Mouse (Mus musculus) embryonic fibroblast, embryonic 13.5 days (primary cell): ENCODE results near the gene Tmem60. TPM values are rescaled to one million over a fixed set of nuclear protein-coding genes. Genes with fewer than 3 reads are reported as not detected.

Experiments
- H3K27ac ChIP-seq: 2 replicates; pipeline ENCODE4 v1.5.1; 2012; ENCODE audit warnings: low read length, control low read depth, inconsistent platforms; ENCODE audit not compliant: insufficient read depth
- H3K4me1 ChIP-seq: 2 replicates; pipeline ENCODE4 v1.6.1; 2011; ENCODE audit warnings: low read length; ENCODE audit not compliant: control insufficient read depth, insufficient read depth
- H3K4me3 ChIP-seq: 2 replicates; pipeline ENCODE4 v1.5.1; 2011; ENCODE audit warnings: mild to moderate bottlenecking, control low read depth, low read length; ENCODE audit not compliant: insufficient read depth
- CTCF ChIP-seq: IDR thresholded peaks from 2 replicates; pipeline ENCODE4 v1.5.1; 2011; ENCODE audit warnings: mild to moderate bottlenecking, control low read depth, low read length, moderate library complexity, borderline replicate concordance; ENCODE audit not compliant: insufficient read depth
- POLR2A ChIP-seq: IDR thresholded peaks from 2 replicates; pipeline ENCODE4 v1.6.1; 2011; ENCODE audit warnings: low read depth, mild to moderate bottlenecking, control low read depth, low read length, moderate library complexity
- polyA plus RNA-seq: library from polyadenylated mRNA; stranded (reverse); fragments of >200 nt; gene quantifications from 2 replicates; pipeline ENCODE4 v1.2.4, GENCODE M21; 2011; ENCODE audit warnings: low read depth; ENCODE audit not compliant: missing spikeins, insufficient read length

Tmem60 gene
- polyA plus RNA-seq, 1 experiment: 27.1 TPM

- Histone ChIP-seq H3K4me3 (no peak overlapping the region), H3K4me1 (no peaks in the 10 kb centered on the region), H3K27ac (no peak overlapping the region)
- TF ChIP-seq POLR2A: no peak
- no peak for TF ChIP-seq CTCF
Measured at GRCm38 (mm10) chr5:20864216-20864969, 17.6 kb upstream of the Tmem60 start.

- Histone ChIP-seq H3K4me3 (no peak overlapping the region), H3K4me1 (no peaks in the 10 kb centered on the region), H3K27ac (no peak overlapping the region)
- TF ChIP-seq CTCF (no peak), POLR2A (no peak)
Measured at GRCm38 (mm10) chr5:20865193-20865755, 16.7 kb upstream of the Tmem60 start.

GRCm38 (mm10) chr5:20873146-20873545 is 8.8 kb upstream of the Tmem60 start:
- Histone ChIP-seq H3K4me1 (no peaks in the 10 kb centered on the region), H3K27ac (no peak overlapping the region), H3K4me3 (no peak overlapping the region)
- no peak for TF ChIP-seq POLR2A
- TF ChIP-seq CTCF: no peak

- Histone ChIP-seq H3K4me3 (no peak overlapping the region), H3K27ac (no peak overlapping the region), H3K4me1 (no peaks in the 10 kb centered on the region)
- TF ChIP-seq POLR2A: no peak
Measured at GRCm38 (mm10) chr5:20876934-20877426, 5.0 kb upstream of the Tmem60 start.

GRCm38 (mm10) chr5:20880386-20880785 is 1.6 kb upstream of the Tmem60 start:
- Histone ChIP-seq H3K4me1 (no peaks in the 10 kb centered on the region; the same call in 1 of the 2 replicates), H3K4me3 (peak overlapping the region; percentile 4; the same call in 1 of the 2 replicates), H3K27ac (no peak overlapping the region)
- no peak for TF ChIP-seq CTCF
- no peak for TF ChIP-seq POLR2A

GRCm38 (mm10) chr5:20880797-20881775 is 905 bp upstream of the Tmem60 start:
- Histone ChIP-seq H3K27ac (no peak overlapping the region), H3K4me1 (no peaks in the 10 kb centered on the region; the same call in 1 of the 2 replicates), H3K4me3 (peak overlapping the region; percentile 68)
- TF ChIP-seq POLR2A: no peak
- no peak for TF ChIP-seq CTCF

GRCm38 (mm10) chr5:20884036-20884620 is 2.1 kb downstream of the Tmem60 start:
- H3K27ac ChIP-seq: no peak overlapping the region
- TF ChIP-seq POLR2A: no peak
- no peak for TF ChIP-seq CTCF
- H3K4me3 ChIP-seq: no peak overlapping the region
- no peaks in the 10 kb centered on the region; the same call in 1 of the 2 replicates for H3K4me1 ChIP-seq

GRCm38 (mm10) chr5:20897446-20898167 is 15.6 kb downstream of the Tmem60 start:
- Histone ChIP-seq H3K27ac (no peak overlapping the region), H3K4me1 (no peaks in the 10 kb centered on the region), H3K4me3 (no peak overlapping the region)
- TF ChIP-seq POLR2A (no peak), CTCF (no peak)

- Histone ChIP-seq H3K27ac (no peak overlapping the region), H3K4me1 (no peaks in the 10 kb centered on the region; the same call in 1 of the 2 replicates), H3K4me3 (no peak overlapping the region)
- TF ChIP-seq CTCF (no peak), POLR2A (no peak)
Measured at GRCm38 (mm10) chr5:20904647-20905046, 22.7 kb downstream of the Tmem60 start.
